Mouse (Mus musculus): Measurements from ENCODE around the gene Gars.

- TF ChIP-seq CTCF (IDR thresholded peaks at IDR 0.05; ENCODE audit: low read depth, low read length) (no peak), EP300 (IDR thresholded peaks at IDR 0.05; ENCODE audit: insufficient read depth, low read depth, low read length) (no peak)
Measured at GRCm38 (mm10) chr6:54992141-54992540, 45.7 kb upstream of the Gars start.
